Mouse (Mus musculus): ENCODE measurements around the gene Mamstr. TPM values are rescaled to one million over a fixed set of nuclear protein-coding genes. Genes with fewer than 3 reads are reported as not detected.
"Not testable (repeated sequence)": the region's sequence is repeated elsewhere in the genome, so short reads cannot be mapped to it uniquely, and the experiment has no call there.

The Mamstr gene
- polyA plus RNA-seq, 1 experiment = 6.1 TPM

DNA sequence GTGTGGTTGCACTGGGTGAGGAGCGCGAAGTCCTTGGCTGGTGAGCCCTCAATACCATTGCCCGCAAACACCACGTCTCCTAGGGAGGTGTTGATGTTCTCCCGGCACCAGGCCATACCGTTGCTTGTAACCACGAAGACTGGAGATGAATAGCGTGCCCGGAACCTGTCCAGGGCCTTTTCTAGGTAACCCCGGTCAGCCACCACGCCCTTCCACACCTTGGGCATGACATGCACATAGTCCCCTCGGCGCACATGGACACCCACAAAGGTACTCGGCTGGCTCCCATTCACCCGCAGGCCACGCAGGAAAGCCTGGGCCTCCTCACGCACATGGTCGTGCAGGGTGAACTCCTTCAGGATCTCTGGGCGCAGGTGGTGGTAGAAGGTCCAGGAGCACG, 10.7 kb downstream of the Mamstr start:
- not testable (repeated sequence) for DNase-seq (ENCODE audit: low read depth)

DNA sequence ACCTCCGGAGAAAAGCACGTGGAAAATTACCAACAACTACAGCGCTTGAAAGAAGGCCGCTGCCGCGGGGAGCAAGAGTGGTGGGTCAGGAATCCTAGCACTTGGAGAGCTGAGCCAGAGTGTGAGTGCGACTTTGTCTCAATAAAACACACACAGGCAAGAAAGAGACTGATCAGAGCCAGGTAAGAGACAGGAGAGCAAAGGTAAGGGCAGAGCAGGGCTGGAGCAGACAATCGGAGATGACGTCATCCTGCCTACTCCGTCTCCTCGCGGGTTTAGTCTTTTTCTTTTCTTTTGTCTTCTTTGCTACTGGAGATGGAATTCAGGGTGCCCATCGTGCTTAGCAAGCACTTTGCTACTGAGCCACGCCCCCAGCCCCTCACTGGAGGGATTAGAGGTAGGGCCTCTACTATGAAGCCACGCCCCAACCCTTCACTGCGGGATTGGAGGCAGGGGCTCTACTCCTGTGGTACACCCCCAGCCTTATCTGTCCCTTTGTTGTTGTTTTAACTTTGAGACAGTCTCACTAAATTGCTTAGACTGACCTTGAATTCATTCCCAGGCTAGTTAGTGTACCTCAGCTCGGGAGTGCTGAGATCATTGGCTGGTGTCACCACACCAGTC, 14.8 kb downstream of the Mamstr start:
- DNase-seq (ENCODE audit: low read depth) = no peak

DNA sequence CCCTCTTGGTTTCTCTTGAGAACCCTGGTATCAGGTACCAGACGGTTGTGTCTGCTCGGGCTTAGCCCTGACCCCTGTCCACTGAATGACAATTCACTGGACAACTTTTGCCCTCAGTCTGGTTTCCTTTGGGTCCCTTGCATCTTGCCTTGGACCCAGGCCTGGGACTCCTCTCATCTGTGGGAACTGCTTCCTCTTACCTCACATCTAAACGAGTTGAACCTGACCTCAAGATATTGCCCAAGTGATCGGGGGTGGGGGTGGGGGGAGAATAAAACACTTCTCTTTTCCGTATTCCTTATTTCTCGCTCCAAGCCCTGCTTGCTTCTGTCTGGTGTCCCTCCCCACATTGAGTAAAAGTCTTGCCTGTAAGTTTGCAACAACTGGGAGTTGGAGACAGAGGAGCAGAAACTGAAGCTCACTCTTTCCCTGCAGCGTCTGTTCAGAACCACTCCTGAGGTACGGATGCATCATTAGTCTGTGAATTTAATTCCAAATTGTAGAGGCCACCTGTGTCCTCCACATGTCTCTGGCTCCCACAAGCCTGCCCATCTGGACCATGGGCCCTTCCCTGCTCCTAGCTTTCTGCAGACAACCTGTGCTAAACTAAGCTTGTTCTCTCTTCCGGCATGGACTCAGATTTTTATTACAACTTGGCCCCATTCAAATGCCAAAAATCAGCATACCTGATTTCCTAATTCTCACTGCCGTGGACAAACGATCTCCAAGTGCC, 21.1 kb downstream of the Mamstr start:
- DNase-seq (ENCODE audit: low read depth) = no peak

DNA sequence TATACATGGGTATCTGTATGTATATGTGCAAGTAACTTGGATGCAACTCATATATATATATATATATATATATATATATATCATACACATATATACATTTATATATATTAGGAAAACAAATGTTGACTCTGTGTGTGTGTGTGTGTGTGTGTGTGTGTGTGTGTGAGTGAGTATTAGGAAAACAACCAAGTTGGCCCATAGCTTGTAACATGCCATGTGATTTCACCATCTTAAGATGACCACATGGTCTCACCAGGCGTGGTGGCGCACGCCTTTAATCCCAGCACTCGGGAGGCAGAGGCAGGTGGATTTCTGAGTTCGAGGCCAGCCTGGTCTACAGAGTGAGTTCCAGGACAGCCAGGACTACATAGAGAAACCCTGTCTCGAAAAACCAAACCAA, 21.9 kb downstream of the Mamstr start:
- not testable (repeated sequence) for DNase-seq (ENCODE audit: low read depth)

DNA sequence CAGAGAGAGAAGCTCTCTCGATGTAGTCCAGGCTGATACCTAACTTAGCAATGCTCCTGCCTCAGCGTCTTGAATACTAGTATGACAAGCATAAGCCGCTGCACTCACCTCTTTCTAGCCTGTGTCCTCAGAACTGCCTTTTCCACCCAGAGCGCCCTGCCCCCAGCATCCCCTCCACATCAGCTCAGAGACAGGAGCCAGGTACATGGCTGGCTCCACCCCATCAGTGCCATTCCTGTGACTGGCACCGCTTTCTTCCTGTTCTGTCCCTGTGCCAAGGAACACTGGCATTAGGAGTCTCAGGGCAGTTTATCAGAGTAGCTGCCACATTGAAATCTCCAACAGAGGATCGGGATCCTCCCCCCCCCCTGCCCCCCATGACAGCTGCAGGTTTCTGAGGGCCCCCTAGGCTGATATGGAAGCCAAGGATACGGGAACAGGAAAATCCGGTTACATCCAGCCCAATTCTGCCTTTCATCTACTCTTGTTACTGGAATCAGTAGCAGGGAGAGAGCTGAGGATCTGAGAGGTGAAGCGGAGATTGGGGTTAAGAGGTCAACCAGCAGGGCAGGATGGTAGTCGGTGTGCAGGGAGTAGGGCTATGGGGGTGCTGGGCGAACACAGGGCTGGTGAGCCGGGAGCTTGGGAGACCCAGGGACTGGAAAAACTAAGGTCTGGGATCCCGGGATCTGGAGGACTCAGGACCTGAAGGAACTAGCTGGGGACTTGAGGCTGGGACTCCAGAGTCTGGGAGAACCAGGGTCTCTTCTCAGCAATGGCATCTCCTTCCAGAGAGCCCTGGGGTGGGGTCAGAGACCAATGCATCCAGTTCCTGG, 25.7 kb downstream of the Mamstr start:
- DNase-seq (ENCODE audit: low read depth) = no peak

DNA sequence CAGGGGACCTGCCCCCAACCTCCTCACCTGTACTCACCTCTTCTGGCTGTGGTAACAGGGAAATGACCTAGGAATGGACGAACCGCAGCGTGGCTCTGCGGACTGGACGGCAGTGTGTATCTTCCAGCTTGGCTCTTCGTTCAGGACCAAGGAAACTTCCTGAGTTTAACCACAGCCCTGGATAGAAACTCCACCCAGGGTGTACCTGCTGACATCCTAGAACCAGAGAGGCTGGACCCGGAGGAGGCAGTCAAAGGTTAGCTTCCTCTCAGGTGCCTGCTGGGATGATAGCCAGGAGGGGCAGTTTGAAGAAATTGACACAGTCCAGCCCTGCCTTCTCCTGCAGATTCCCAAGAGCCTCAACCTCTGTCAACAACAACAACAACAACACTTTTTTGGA, 26.4 kb downstream of the Mamstr start, which contains the start of gene Fut2:
Gene Fut2, minus strand, starts transcription at position 234 of the 400 bp plus-strand sequence.
- DNase-seq (ENCODE audit: low read depth) = no peak

DNA sequence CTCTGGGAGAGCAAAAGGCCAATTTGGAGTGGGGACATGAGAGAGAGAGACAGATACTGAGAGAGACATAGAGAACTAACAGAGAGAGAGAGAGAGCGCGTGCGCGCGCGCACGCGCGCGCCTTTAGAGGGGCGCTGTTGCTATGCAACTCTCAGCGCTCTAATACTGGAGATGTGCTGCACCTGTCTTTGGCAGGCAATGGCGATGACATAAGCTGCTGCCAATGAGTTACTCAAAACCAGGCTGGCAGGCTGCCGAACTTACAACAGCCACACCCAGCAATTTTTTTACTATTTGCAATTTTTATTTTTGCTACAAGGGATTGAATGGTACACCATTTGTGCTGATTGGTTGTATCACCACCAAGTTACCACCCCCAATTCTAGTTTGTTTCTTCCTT, 28.0 kb downstream of the Mamstr start:
- DNase-seq (ENCODE audit: low read depth) = no peak

DNA sequence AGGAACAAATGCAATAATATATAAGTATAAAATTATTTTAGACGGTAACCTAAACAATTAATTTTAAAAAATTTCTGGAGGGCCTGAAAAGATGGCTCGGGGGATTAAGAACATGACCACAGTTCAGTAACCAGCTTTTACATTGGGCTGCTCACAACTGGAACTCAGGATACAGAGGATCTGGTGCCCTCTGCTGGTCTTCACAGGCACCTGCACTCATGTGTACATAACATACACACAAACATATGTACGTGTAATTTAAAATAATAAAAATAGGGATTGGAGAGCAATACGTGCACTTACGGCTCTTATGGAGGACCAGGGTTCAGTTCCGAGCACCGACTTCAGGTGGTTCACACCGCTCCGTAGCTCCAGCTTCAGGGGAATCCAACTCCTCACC, 29.1 kb downstream of the Mamstr start:
- no peak for DNase-seq (ENCODE audit: low read depth)

DNA sequence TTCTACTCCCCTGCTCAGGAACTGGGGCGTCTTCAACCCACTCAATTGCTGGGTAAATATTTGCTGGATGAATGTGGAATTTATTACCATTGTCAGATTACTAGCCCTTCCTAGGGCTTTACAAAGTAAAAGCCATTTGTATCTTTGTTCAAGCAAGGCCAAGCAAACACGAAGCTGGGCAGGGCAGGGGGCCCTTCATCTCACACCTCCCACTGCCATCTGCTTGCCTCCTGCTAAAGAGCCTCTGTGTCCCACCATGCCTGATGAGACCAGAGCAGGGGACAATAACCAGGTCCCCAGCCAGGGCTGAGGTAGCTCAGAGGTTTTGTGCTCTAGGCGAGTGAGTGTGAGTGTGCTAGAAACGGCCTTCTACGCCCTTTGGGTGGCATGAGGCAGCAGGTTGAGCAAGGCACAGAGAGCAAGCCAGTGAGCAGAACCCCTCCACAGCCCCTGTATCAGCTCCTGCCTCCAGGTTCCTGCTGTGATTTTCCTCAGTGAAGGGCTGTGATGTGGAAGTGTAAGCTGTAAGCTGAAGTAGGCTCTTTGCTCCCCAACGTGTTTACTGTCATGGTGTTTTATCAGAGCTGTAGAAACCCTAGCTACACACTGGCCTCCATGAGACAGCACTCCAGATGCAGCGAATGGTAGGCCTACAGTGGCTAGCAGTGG, 38.0 kb downstream of the Mamstr start:
- DNase-seq (ENCODE audit: low read depth) = no peak

DNA sequence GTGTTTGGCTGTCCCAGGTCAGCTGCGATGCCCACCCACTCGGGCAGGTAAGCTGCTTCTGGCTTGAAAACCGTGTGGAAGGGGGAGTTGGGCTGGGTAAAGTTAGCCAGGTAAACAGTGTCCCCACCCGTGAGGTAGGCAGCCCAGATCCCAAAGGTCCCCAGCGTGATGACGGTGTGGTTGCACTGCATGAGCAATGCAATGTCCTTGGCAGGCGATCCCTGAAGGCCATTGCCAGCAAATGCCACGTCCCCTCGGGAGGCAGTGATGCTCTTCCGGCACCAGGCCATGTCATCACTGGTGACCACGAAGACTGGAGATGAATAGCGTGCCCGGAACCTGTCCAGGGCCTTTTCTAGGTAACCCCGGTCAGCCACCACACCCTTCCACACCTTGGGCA, 38.7 kb downstream of the Mamstr start:
- DNase-seq (ENCODE audit: low read depth) = no peak

DNA sequence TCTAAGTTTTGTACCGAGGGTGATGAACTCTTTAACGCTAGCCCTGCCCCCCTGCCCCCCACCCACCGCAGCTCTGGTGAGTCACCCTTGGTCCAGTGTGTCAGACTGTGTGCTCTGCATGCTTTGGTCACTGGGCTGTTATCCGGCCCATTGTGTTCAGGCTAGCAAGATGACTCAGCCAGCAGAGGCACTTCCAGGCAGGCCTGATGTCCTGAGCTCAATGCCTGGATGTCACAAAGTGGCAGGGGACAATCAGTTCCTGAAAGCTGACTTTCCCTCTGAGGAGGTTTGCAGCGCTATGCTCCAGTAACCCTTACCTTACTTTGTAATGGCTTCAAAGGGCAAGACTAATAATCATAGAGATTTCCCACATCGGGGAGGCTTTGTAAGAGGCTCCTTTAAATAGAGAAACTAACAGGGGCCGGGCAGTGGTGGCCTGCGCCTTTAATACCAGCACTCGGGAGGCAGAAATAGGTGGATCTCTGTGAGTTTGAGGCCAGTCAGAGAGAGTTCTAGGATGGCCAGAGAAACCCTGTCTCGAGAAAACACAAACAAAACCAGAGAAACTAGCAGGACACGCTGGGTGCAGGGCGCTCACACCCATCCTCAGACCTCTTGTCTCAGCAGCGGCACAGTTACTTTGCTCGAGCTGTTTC, 40.3 kb downstream of the Mamstr start:
- DNase-seq (ENCODE audit: low read depth) = no peak

DNA sequence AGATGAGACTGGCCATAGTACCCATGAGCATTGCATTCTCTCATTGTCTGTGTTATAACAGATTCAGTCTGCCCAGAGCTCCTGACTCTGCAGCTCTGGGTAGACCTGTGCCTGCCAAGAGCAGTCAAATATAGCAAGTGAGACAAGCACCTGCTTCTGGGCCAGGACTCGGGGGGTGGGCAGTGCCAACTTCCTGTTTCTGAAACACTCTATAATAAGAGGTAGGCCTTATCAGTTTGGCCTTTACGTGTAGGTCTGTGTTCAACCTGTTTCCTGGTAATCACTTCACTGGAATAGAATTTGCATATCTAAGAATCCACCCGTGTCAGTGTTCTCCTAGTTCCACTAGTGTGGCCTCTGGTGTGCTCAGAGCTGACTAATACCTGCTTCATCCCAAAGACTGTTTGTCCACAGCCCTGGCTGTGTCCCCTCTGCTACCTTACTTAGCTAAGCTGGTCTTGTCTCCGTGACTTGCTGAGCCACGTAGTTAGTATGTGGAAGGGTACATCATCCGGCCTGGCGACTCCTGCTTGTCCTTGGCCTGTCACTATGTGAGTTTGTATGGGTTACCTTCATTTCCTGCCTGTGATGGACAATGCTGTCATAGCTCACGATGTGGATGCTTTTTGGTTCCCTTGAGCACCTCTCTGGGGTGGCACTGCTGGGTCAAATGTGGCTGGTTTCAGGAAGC, 41.4 kb downstream of the Mamstr start:
- no peak for DNase-seq (ENCODE audit: low read depth)

DNA sequence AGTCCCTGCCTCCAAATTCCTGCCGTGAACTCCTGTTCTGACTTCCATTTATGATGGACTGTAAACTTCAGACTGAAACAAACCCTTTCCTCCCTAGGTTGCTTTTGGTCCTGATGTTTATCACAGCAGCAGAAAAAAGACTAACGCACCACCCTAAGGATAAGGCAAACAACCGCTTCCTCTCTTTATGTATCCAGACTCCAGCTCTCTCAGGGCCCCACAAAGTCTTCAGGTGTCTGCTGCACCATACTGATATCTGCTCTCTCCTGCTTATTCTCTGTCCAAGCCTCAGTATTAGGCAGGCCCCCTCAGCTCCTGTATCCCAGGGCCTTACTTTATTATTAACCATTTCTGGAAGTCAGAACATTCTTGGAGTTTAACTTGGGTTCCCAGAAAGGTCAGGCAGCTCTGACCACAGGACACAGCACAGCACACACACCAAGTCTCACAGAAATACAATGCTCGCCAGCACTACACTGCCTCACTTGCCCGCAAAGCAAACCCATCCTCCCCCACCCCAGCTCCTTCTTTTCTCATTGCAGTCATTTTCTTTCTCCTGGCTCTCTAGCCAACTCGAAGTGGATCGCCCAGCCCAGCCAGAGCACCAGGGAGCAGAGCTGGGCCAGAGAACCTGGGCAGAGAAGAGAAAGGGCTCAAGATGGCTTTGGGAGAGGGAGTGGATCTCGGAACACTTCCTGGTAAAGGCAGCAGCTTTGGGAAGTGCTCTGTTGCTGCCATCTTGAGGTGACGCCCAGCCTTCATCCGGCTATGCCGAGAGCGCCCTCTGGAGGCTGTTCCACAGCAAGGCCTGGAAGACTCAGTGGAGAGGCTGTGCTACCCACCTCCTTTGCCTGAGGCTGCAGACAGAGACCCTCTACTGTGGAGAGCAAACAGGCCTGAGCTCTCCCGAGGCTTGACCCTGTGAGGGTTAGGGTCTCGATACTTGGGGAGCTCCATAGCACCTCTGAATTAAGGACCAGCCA, 42.7 kb downstream of the Mamstr start:
- no peak for DNase-seq (ENCODE audit: low read depth)

DNA sequence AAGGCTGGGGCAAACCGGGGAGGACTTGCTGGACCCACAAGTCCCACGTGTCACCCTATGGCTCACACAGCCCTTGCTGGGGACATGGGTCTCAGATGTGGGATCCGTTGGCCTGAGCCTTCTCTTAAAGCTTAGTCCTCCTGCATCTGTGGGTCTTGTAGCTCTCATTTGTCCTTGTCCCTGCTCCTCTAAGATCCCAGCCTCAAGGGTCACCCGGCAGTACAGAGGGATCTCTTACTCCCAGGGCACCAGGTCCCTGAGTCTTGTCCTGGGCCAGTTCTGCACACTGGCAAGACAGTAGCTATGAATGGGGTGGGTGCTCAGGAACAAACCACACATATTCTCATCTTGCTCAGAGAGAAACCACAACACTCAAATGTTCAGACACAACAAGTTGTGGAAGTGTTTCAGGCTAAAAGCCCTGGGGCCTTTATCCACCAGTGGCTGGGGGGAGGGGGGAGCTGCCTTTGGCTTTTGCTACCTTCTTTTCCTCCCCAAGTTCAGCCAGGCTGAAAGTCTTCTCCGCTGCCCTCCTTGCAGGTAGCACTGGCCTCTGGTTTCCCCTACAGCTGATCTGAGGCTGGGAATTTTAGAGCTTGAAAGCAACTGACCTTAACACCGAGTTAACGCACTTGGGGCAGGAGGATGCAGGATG, 43.7 kb downstream of the Mamstr start, which contains the start of gene Ntn5:
Gene Ntn5, plus strand, starts transcription at position 627 of the 655 bp plus-strand sequence.
- DNase-seq (ENCODE audit: low read depth) = no peak

DNA sequence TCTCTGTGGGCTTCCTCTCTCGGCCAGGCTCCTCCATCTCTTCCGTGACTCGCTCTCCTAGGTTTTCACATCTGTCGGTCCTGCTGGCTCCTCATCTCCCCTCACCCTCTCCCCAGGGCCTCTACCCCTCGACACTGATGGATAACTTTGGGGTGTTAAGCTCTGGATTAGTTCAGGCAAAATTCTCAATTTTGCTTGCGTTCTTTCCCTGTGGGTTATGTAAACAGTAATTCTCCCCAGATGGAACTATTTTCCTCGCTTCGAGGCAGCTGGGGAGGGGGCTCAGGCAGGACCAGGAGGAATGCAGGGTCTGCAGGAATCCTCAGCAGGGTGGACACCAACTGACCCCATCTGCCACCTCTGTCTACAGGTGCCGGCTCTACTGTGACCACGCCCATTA, 46.0 kb downstream of the Mamstr start:
- no peak for DNase-seq (ENCODE audit: low read depth)

DNA sequence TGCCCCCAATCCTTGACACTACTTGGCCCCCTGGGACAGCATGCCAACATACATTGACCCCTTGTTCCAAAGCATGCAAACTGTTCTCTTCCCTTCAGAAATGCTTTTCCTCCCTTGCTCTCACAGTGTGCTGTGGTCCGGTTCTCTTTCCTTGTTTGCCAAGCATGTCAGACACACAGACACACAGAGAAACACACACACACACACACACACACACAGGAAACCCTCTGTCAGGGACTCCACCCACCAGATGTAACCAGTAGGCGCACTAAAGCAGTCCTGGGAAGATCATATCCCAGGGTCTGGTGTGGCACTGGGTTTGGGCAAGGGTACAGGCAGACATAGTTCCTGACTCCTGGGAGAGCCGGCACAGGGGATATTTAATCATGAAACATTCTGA, 47.1 kb downstream of the Mamstr start:
- DNase-seq (ENCODE audit: low read depth) = no peak

DNA sequence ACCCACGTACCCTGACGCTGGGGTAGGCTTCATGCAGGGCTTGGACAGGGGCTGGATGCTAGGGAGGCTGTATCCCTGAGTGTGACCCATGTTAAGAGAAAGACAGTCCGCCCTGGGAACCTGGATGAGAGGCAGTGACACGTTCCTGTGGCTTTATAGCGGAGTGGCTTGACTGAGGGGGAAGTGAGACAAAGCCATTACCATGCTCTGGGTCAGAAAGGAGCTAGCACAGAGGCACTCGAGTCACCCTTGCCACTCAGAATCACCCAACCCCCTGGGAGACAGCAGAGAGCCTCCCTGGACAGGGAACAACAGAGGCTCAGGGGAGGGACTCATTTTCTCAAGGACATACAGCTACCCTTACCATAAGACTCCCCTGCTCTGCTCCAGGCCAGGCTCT, 49.3 kb downstream of the Mamstr start:
- DNase-seq (ENCODE audit: low read depth) = no peak

DNA sequence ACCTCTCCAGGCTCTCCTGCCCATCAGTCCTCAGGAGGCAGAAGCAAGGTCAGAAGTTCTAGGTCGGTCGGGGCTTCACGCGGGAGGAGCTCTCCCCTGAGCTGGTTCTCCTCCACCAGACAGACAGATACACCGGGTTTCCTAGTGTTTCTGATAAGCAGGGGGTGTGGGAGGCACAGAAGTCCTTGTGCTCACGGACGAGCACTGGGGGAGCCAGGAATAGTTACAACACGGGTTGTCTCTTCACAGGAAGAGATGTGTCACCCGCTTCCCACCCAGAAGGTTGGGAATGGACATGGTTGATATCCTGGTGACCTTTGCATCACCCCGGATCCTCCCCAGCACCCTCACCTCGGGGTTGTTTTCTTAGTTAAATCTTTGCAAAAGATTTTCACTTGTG, 50.0 kb downstream of the Mamstr start:
- DNase-seq (ENCODE audit: low read depth) = no peak

DNA sequence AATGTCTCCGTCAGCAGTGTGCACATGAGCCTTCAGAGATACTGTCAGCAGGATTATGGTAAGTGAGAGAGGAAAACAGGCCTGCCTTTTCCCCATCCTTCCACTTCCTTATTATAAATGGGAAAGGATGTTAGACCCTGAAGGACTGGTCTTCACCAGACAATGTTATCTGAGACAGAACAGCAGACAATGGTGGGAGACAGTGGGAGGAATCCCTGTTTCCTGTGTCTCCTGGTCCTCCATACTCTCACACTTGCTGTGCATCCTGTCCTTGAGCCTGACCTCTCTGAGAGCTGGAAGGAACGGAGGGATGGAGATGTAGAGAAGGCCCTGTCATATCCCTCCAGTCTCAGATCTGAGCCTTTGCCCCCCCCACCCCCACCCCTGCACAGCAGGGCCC, 52.6 kb downstream of the Mamstr start:
- no peak for DNase-seq (ENCODE audit: low read depth)
